Mouse (Mus musculus): ENCODE results near the gene Lbx2.

- TF ChIP-seq POLR2A (IDR thresholded peaks at IDR 0.05; ENCODE audit: borderline replicate concordance, insufficient read depth, low read length) = no peak
- TF ChIP-seq CTCF (IDR thresholded peaks at IDR 0.05; ENCODE audit: borderline replicate concordance, insufficient read depth, low read depth, low read length) = no peak
Observed at GRCm38 (mm10) chr6:83040601-83041000, 45.6 kb upstream of the Lbx2 start.
